Mouse (Mus musculus) adrenal gland, postnatal 14 days (tissue): ENCODE measurements around the gene Hist1h2bb. TPM values are rescaled to one million over a fixed set of nuclear protein-coding genes. Genes with fewer than 3 reads are reported as not detected.
"Not testable (repeated sequence)": the region's sequence is repeated elsewhere in the genome, so short reads cannot be mapped to it uniquely, and the experiment has no call there.

Source experiments
- DNase-seq: peaks from one replicate; pipeline ENCODE4 v3.0.0; 2021; ENCODE audit warnings: mixed read lengths
- long read RNA-seq, 2 experiments: library from polyadenylated mRNA; stranded (forward); transcript quantifications; one replicate each; pipeline ENCODE4 v2.0.0; 2021
- total RNA-seq: library from RNA; stranded (reverse); gene quantifications from 2 replicates; pipeline ENCODE4 v1.2.3, GENCODE M21; 2021

Hist1h2bb gene
- 125 and 171 TPM in 2 replicates for total RNA-seq
- long read RNA-seq, experiment 1: 0 reads
- long read RNA-seq, experiment 2: 0 reads

DNA sequence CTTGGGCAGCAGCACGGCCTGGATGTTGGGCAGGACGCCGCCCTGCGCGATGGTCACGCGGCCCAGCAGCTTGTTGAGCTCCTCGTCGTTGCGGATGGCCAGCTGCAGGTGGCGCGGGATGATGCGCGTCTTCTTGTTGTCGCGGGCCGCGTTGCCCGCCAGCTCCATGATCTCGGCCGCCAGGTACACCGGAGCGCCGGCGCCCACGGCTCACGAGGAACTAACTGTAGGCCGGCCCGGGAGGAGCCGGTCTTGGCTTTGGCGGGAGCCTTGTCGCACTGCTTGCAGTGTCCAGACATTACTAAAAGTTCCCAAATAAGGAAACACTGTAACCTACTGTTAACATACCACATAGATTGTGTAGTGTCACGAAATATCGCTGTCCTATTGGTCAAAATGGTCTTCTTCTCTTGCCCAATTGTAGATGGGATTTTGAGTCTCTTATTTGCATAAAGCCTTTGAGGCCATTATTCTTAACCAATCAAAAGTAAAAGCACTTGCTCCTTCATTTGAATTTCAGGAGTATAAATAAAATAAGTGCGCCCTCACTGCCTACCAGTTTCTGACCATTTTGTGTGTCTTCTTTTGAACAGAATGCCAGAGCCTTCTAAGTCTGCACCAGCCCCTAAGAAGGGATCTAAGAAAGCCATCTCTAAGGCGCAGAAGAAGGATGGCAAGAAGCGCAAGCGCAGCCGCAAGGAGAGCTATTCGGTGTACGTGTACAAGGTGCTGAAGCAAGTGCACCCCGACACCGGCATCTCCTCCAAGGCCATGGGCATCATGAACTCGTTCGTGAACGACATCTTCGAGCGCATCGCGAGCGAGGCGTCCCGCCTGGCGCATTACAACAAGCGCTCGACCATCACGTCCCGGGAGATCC is at the start of gene Hist1h2bb:
Gene Hist1h2bb, plus strand, starts transcription at position 534 of the 880 bp plus-strand sequence.
- DNase-seq: peak; percentile 69

DNA sequence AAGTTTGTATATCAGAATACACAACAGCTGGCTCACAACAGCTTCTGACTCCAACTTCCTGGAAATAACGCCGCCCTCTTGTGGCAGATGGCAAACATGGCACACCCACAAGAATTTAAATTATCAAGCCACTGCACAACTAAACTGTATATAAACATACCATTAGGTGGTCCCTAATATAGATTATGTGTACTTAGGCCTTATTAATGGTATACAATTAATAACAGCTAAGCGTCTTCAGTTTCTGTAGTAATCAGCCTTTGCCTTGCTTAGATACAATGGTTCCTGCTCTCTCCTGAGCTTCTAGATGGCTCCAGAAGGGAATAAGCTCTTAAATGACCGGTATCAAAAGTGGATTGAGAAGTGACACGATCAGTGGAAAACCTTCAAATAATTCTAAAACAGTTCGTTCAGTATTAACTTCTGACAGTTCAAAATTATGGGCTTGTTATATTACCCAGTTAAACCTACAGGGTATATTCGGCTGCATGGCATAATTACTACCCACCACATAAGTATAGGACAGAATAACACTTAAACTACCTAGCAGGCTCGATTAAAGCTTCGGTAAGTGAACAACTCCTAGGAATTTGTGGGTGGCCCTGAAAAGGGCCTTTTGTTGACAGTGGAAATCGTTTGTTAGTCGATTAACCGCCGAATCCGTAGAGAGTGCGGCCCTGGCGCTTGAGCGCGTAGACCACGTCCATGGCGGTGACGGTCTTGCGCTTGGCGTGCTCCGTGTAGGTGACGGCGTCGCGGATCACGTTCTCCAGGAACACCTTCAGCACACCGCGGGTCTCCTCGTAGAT is 48.8 kb upstream of the Hist1h2bb start:
- DNase-seq: peak; percentile 77

DNA sequence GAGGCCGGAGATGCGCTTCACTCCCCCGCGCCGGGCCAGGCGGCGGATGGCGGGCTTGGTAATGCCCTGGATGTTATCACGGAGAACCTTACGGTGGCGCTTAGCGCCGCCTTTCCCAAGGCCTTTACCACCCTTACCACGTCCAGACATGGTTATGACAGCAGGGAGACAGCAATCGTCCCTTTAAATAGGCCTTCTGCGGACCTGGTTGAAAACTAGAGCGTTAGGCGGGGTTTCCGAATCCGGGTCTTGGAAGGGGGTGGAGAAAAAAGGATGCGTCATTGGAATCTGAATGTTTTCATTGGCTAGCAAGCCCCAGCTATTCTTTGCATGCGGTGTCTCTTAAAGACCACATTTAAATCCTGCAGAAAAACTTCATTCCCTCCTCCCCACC is 48.2 kb upstream of the Hist1h2bb start, which contains the start of gene Hist1h4c:
Gene Hist1h4c, minus strand, starts transcription at position 155 of the 394 bp plus-strand sequence.
- DNase-seq: peak; percentile 99

DNA sequence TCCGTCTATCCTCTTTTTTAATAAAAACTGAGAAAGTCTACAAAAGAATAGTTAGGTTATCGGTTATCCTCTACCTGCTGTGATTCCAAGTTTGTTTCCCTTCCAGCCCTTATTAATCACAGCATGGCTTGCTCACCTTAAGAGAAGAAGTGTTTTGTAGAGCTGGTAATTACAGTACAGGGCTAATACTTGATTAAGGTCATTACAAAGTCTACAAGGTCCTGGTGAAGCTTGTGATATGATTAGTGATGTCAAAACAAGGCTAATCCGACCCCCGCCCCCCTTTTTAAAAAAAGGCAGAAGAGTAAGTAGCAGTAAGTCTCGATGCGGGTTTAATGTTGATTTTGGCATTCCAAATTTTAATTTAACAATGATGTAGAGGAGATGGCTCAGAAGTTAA is 47.5 kb upstream of the Hist1h2bb start:
- no peak for DNase-seq

DNA sequence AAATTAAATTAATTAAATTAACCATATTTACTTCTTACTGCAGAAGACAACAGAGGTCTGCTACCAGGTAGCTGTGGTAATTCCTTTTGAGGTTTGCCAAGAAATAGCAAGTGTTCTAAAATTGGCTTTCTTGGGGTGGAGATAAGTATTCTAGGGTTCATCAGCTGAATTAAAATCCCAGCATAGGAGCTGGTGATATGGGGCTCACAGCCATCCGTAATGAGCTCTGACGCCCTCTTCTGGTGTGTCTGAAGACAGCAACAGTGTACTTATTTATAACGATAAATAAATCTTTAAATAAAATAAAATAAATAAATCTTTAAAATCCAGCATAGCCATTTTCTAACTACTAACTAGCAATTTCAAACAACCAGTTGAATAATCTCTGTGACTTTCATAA is 46.8 kb upstream of the Hist1h2bb start:
- DNase-seq: no peak

DNA sequence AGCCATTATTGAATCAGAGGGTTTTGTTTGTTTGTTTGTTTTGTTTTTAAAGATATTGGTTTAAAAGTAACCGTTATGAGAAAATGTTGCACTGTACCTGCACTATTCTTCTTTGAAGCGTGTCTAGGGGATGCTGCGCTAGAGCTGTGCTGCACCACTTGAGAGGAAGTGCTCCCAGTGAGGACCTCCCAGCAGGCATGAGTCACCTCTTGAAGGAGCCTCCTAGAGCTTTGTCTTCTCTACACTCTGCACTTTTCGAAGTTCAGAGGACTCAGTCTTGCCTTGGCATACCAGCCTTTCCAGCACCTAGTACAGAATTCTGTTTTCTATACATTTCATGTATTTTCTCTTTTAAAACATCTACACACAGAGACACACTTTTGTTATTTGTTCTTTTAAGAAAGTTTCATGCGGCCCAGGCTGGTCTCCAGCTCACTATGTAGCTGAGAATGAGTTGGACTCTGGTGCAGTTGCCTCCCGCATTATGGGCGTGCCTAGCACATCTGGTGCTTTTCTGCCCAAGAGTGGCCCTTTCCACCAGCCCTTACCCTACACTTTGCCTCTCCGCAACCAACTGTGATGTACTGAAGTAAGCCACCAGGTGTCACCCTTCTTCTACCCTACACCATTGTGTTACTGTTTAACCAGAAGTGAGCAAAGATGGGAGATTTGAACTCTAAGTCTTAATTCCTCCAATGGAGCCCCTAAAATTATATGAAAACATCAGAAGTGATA is 45.6 kb upstream of the Hist1h2bb start:
- DNase-seq: peak; percentile 83

DNA sequence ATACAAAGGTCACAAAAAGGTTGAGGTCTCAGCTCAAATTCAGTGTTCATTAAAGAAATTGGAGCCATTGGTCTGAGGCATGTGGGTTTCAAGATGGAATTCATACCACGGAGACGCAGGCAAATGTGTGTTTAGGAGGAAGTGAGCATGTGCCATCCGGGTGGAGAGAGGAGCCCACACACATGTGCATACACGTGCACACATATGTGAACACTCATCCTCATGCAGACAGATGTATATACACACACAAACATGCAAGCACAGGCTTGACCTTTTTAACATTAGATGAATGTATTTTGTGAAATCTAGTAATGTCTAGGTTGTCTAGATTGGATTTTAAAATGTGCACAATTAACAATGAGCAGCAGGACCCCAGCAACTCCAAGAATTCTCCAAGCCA is 44.3 kb upstream of the Hist1h2bb start:
- DNase-seq: no peak

DNA sequence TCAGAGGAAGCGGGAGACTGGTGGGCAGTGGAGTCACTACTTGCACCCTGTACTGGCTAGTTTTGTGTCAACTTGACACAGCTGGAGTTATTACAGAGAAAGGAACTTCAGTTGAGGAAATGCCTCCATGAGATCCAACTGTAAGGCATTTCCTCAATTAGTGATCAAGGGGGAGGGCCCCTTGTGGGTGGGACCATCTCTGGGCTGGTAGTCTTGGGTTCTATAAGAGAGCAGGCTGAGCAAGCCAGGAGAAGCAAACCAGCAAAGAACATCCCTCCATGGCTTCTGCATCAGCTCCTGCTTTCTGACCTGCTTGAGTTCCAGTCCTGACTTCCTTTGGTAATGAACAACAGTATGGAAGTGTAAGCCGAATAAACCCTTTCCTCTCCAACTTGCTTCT is 43.7 kb upstream of the Hist1h2bb start:
- DNase-seq: not testable (repeated sequence)

DNA sequence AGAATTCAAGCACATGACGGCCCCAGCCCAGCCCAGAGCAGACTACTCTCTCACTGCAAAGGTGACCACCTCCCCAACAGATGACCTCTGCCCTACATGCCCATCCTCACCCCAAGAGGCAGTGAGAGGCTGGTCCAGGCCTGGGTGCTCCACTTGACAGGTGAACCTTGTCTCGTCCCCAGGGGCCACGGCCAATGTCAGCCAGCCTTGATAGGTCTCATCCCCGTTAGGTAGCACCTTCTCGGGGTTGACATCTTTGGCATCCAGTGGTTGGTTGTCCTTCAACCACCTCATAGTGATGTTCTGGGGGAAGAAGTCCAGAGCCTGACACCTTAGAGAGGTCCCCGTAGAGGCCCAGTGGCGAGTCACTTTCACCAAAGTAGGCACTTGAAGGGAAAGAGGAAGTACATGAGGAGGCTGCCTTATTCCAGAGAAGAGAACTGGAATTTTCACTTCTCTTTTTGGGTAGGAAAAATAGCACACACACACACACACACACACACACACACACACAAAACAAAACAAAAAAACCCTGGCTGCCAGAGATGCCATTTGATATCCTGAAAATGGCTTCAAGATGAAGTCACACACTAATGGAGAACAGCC is 40.7 kb upstream of the Hist1h2bb start:
- no peak for DNase-seq

DNA sequence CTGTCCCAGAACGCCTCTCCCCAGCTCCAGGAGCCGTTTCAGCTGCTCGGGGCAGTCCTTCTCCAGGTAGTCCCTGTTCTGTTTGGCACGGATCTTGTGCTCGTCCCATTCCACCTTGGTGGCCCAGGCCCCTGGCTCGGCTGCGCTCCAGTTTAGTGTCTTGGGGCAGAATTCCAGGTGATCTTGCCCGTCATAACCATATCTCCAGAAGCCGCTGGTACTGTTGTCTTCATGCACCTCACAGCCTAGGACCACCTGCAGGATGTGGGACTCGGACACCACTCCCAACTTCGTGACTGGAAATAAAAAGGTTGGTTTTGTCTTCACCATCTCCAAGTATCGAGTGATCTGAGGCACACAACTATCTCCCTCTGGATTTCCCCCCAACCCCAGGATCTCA is 39.8 kb upstream of the Hist1h2bb start:
- no peak for DNase-seq

DNA sequence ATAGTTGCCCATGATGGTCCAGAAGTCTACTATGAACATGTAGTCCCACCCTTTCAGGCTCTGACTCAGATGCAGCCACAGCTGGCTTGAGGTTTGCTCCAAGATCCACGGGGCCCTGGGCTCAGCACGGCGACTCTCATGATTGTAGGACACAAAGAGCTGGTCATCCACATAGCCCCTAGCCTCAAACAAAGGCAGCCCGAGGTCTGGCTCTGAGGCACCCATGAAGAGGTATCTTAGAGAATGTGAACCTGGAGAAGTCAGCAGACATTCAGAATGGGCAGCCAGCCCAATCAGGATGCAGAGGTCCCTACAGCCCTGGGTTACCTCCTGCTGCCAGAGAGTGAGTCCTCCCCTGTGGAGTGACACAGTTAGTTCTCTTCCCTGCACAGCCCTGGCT is 38.5 kb upstream of the Hist1h2bb start:
- no peak for DNase-seq

DNA sequence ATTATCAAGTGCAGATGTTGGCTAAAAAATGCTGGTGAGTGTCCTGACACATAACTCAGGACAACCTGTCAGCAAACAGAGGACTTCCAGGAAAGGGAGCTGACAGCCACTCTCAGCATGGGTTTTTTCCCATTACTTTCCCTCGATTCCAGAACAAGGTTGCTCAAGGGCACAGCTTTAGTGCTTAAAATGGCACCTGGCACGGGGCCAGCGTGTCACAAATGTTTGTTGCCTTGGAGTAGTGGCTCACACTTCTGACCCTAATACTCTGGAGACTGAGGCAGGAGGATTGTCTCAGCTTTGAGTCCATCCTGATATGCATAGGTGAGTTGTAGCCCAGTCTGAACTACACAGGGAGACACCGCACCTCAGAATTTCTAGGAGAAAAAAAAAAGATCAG is 37.9 kb upstream of the Hist1h2bb start:
- peak; percentile 55 for DNase-seq

DNA sequence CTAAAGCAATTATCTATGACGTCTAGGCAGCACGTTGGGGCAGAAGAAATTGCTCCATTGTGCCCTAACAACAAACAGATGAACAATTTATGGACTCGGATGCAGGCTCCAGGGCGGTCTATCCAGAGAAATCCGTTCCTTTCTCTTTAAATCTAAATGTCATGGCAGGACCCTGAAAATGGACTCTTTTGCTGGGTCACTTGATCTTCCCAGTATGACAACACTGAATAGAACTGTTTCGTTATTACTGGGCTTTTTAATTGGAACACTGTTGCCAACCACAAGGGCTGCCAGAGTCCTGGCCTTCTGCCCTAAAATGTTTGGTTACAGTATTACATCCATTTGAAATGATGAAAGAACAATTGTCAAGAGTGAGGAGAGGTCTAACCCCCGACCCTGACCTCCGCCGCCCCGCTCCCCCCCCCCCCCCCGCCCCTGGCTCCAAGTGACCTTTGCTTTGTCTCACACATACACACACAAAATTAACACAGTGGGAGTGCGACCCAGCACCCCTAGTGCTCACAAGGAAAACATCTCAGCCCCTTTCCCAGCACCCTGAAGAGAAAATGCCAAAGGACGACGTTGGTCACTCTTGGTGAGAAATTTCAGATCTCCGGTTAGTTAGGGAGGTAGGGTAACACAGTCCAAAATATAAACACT is 36.7 kb upstream of the Hist1h2bb start:
- DNase-seq: peak; percentile 49

DNA sequence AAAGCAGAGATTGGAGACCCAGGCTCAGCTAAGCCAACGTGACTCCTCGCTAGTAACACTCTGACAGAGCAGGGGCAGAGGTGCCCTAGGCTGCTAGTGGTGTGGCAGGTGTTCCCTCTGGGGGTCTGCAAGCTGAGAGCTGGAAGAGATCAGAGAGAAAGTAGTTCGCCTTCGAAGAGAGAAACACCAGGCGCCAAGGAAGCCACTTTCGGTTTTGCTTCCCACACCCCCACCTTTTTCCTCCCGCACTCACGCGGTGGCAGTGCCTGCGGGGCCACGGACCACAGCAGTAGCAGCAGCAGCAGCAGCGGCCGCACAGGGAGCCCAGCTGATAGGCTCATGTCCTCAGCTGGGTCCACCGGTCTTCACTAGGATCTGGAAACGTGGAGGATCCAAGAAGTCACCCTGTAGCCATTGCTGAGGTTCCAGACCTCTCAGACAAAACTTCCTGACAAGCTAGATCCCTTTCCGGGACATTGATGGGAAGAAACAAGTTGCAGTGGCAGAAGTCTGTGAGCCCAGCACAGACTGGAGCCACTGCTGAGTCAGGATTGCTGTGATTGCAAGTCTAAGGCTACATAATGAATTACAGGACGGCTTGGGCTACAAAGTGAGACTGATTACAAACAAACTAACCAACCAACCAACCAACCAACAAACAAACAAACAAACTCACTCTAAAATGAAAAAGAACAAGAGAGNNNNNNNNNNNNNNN is 36.0 kb upstream of the Hist1h2bb start, which contains the start of gene Hfe:
Gene Hfe, minus strand, starts transcription at position 481 of the 716 bp plus-strand sequence.
- peak; percentile 84 for DNase-seq

DNA sequence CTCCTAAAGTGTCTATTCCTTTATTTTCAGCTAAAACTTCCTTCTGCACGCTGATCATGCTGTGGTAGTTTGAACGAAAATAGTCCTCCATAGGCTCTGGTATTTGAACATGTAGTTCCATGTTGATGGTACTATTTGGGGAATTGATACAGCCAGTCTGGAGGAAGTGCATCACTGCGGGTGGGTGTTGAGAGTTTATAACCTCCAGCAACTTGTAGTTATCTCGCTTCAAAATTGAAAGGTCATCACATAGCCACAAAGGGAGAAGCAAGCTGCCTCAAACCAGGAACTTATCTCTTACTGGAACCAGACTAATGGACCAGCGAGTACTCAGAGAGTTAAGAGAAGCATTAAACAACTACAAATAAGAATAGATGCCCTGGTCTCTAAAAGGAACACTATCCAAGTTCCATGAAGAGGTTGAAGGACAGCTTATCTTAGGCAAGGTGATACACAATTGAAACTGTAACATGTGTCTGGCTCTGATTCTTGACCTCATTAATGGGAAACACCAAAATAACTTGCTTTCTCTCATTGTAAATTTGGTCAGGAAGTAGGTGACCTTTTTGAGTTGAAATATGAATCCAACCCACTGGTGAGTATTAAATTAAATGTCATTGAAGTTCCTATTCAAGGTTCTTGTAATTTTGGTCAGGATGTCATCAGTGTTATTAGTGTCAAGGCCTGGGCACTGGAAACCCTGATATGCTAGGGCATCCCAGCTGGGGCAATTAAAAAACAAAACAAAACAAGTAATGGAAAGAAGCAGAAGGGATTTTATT is 30.1 kb upstream of the Hist1h2bb start:
- DNase-seq: no peak

DNA sequence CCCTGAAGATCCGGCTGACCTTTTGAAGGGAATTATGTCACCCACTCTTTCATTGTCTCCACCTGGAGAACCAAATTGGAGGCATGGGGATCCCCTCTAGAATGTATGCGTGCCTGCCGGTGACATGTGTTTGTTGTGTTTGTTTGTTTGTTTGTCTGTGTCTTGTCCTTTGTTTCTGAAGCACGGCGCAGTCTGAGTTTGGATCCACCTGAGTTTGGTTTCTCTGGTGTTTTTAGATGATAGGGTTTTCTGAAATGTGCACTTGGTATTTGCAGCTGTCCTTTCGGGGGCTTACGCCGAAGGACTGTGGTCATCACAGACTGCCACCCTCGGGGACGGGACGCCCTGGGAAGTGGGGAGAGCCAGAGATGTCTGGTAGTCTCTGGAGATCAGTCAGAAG is 29.4 kb upstream of the Hist1h2bb start:
- no peak for DNase-seq

DNA sequence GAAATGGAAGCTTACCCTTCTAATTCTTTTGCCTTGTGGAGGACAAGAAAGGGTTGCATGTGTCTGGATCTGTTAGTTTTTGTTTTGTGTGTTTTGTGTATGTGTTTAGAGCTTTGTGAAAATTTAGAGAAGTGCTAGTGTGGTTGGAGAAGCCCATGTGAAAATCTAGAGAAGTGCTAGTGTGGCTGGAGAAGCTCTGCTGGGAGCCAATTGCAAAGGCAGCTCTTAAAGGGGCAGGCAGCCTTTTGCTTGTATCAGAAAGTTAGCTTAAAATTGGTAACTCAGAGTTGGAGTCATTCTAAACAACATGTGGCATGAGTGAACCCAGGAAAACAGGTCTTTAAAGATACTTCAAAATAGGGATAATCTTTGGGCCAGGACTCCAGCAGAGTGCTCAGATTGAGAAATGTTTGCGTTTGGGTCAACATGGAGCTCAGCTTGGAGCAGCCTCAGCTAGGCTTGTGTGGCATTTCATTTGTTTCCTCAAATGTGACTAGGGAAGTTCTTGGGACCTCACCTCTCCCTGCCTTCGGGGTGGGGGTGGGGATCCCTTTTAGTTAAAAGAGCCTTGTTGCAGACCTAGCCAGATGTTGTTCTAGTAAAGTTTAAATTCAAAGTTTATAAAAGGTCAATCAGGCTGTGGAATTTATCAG is 28.8 kb upstream of the Hist1h2bb start:
- DNase-seq: not testable (repeated sequence)

DNA sequence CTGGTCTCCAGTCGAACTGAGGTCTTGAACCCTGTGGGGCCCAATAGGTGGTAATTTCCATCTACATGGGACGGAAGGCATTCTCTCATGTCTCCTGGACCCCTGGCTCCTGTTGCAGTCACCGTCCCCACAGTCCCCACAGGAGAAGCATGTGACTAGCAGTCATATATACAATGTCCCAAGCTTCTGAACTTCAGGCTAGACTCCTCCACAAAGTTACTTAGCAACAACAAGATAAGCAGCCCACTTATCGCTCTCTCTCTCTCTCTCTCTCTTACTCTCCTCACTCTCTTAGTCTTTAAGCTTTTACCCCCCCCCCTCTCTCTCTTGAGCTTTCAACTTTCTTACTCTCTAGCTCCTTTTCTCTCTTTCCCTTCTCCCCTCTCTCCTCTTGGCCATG is 22.3 kb upstream of the Hist1h2bb start:
- DNase-seq: no peak

DNA sequence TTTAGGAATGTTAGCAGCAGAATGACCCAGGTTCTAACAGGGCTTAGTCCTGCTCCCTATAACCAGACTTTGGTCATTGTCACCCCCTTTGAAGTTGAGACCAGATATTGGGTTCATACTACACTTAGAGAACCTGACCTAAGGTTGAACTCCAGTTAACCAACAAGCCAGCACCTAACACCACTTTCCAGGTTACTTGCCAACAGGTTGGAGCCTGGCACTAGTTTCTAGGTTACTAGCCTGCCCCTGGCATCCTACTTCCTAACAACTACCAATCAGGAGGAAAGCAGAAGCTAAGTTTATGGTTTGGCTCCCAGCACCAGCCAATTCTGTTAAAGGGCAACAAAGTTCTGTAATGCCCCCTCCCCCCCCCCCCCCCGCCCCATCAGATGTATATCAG is 21.3 kb upstream of the Hist1h2bb start:
- no peak for DNase-seq
